Mouse (Mus musculus) WW6 (cell line): ENCODE data around the gene Siva1.

Experiments
- DNase-seq: peaks from one replicate; pipeline ENCODE4 v3.0.0-alpha.2; 2013; ENCODE audit warnings: low read depth, low spot score

The Siva1 gene

GRCm38 (mm10) chr12:112659109-112659508, 14.6 kb downstream of the Siva1 start:
- no peak for DNase-seq

DNA sequence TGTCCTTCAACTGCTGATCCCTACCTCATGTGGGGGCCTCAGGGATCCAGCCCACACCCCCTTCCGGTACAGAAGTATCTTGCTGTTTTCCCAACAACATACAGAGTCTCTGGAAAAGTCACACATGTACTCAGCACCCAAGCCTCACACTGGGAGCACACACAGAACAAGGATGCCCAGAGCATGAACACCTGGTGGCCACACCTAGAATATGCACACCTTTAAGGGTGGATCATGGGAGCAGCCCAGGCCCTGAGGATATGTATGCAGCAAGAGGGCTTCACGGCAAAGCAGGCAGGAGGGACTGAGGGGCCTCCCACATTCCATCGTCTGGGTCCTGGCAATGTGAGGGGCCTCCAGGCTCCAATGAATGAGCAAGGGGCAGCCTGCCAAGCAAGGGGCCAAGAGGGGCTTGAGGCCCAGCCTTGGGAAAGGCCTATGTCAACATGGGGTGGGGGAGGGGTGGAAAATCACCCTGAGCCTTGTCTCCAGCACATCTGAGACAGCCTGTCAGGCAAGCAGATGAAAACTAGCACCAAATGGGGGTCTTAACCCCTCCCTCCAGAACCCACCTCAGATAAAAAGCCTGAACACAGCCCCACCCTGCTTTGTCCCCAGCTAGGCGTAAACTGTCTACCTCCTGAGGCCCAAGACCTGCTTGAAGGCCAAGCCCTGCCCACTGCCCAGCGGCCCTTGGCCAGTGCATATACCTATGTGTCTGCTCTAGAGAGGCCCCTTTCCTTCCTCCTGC, 16.3 kb downstream of the Siva1 start:
- no peak for DNase-seq

DNA sequence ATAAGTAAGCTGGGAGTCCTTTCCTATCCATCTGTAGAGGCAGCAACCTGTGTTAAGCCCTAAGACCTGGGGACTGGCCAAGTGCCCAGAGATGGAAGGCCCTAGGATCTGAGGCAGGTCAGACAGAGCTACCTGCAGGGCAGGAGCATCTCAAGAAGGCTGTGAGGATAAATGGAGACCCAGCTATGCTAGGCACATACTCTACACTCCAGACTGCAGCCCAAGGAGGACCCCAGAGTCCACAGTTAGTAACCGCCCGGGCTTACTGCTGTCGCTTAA, 16.8 kb downstream of the Siva1 start:
- DNase-seq: no peak

DNA sequence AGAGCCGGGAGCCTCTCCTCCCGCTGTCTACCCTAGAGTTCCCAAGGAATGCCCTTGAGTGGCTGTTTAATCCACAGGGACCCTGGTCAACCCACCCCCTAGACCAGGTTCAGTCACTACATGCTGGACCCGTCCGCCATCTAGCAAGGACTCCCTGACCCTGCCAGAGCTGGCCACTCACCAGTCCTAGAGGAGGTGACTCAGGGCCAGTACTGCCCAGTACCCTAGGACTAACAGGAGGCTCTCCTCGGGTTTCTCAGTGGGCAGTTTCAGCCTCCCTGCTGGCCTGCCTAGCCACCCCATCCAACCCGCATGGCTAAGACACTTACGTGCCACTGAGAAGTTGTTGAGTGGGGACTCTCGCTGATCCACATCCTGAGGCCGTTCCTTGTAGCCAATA, 17.4 kb downstream of the Siva1 start:
- DNase-seq: no peak

GRCm38 (mm10) chr12:112663303-112663702, 18.8 kb downstream of the Siva1 start:
- no peak for DNase-seq

- DNase-seq: no peak
Measured at GRCm38 (mm10) chr12:112663716-112664115, 19.2 kb downstream of the Siva1 start.

DNA sequence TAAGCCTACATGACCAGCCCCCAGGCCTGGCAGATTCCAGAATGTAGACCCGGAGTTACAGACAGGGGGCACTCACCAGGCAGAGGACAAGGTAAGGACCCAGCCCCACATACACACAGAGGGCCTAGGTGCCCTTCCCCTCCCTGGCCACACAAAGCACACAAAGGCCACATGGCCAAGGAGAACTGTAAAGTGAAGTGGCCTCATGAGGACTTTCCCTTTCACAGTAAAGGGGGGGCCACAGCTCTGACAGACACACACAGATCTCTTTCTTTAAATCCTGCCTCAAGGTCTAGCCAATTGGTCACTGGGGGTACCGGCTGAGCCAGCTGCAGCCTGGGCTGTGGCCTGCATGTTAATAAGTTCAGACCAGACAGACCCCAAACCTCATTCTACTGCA, 19.6 kb downstream of the Siva1 start:
- DNase-seq: no peak

DNA sequence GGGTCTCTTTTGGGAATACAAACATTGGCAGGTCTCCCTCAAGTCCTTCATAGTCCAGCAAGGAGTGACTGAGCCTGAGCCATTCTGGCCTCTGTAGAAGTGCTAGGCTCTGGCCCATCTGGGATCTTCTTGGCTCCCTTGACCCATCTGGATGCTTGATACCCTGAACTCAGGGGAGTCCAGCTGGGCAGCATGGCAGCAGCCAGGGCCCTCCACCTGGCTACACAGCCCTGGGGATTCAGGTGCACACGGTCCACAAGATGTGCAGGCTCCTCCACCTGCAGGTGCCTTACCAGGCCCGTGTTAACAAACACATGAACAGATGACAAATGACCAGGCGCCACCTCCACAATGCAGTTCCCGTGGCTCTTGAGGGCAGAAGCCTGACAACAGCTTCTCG, 20.2 kb downstream of the Siva1 start:
- no peak for DNase-seq

DNA sequence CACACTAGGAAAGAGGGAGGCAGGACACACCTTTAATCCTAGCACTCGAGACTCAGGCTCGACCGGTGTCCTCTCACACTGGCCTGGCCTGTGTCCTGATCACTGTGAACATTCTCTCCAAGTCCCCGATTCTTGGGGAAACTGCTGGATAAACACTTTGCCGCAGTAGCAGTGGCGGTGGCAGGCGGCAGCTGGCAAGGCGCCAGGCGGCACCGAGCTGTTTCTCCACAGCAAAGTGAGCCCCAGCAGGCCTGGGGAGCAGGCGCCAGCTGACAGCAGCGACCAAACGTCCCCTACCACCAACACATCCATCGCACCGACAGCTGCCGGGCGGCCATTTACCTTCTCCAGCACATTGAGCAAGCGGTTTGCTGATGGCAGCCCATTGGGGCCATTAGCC, 21.0 kb downstream of the Siva1 start:
- no peak for DNase-seq

- DNase-seq: no peak
Measured at GRCm38 (mm10) chr12:112665881-112666544, 21.5 kb downstream of the Siva1 start.

DNA sequence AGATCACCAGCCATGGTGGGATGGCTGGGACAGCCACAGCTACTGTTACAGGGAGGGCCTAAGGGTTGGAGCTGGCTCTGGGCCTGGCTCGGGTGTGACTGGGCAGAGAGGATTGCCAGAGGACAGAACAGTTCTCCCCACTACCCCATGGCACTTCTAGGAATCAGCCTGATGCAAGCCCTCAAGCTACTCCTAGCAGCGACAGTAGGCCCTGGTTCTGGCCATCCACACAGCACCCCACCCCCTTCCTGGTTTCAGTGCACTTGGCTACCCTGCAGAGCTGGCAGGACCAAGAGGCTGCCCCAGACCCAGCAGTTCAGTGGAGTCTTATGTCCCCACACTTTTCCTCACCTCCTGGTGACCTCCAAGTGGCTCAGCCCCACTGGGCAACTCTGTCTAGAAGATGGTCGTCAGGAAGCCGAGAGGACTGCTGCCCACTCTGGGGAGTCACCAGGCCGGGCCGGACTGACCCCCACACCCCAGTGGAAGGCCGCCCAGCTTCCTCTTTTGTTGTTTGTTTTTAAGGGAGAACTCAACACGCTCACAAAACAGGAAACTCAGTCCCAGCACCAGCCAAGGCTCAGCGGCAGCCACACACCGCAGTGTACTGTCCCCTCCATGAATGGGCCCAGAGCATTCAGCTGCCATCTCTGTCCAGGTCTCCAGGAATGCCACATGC, 23.3 kb downstream of the Siva1 start:
- DNase-seq: no peak

DNA sequence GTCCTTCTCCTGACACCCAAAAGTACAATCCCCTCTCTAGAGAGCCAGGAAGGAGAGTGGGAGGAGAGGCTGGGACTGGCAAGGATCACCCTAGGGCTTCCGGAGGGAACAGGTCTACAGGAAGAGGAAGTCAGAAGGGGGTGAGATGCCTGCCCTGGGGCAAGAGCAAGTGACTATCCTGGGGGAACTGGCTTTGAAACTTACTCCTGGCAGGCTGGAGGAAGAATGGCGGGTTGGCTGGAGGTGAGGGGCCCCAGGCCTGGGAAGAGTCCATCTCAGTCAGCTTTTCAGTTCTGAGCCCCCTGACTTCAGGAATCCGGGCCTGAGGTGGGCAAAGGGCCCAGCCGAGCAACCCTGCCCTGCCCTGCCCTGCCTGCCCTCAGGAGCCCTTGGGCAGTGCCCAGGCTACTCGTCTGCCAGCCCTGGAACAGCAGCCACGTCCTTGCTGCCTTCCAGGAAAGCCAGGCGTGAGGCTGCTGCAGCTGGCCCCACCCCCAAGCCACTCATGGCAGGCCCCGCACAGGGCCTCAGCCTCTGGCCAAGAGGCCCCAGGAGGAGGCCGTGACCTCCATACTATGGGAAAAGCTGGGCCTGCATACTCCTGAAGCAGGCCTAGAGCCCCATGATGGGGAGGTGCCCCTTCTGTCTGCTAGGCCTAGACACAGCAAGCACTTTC, 26.4 kb downstream of the Siva1 start:
- DNase-seq: no peak

GRCm38 (mm10) chr12:112671891-112672290, 27.4 kb downstream of the Siva1 start:
- DNase-seq: peak; percentile 61

- no peak for DNase-seq
Measured at GRCm38 (mm10) chr12:112672744-112673575, 28.5 kb downstream of the Siva1 start.

DNA sequence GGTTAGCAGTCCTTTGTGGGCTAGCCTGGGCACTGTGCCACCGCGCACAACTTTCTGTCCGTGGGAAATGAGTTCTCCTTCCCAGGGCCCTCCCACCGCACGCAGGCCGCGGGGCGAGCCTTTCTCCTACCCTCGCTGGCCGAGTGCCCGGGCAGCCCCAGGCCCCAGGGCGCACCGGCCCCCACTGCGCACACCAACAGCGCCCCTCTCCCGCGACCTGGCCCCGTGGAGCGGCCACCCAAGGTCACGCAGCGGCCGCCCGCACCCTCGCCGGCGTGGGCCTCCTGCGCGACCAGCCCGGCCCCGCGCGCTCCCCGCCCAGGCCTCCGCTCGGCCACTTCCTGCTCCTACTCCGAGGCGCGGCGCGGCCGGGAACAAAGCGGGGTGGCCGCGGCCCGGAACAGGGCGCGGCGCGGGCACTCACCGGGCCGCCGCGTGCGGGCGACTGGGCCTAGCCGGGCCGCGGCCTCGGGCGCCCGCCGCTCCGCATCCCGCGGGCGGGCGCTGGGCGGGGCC, 29.2 kb downstream of the Siva1 start:
- no peak for DNase-seq

DNA sequence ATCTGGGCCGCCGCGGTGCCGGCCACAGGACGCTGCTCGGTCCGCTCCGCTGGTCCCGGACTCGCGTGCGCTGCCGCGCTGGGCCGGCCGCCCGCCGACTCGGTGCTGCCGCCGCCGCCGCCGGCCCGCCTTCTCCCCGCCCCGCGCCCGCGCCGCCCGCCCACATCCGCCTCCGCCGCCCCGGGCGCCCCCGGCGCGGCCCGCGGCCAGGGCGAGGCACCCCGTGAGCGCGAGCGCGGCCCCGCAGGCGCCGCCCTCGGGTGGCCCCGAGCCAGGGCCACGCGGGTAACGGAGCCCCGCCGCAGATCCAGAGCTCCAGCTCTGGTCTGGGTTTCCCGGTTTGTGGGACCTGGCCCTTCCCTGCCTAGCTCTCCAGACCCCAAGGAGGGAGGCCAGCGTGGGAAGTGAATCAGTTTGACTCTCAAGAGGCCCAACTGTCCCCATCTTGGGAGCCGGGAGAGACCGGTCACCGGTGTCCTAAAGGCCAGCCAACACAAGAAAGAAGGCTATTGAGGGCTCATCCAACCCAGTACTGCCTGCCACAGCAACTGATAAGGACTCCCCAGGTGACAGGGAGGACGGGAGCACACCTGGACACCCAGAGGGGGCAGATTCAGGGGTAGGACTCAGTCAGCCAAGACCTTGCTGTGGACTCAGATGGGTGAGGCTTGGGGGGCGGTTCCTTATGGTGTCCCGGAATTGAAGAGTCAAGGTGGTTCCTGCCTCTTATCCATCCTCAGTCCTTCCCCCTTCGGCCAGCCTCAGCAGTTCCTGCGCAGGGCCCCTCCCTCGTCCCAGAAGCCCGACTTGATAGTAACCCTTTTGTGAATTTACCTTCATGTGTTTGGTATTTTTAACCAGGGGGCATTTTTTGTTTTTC, 29.9 kb downstream of the Siva1 start, which contains the start of gene Akt1:
Akt1 (minus strand) TSS at position 753 of the 880 bp plus-strand sequence.
- no peak for DNase-seq

- DNase-seq: peak; percentile 69
Measured at GRCm38 (mm10) chr12:112675245-112676035, 31.0 kb downstream of the Siva1 start.

DNA sequence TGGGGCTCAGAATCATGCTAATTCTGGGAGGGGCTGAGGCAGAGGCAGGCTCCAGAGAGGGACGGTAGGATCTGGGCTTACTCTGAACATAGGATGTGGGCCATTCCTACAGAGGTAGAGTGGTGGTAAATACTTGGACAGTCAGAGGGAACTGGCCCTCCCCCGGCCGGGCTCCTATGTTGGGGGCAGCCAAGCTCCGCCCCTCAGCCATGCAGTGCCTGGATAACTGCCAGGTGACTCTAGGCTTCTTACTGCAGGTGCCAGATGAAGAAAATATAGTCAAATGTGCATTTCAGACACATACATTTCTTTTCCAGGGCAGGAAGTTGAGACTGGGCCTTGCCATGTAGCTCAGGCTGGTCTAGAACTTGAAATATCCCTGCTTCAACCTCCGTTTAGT, 32.6 kb downstream of the Siva1 start:
- no peak for DNase-seq

DNA sequence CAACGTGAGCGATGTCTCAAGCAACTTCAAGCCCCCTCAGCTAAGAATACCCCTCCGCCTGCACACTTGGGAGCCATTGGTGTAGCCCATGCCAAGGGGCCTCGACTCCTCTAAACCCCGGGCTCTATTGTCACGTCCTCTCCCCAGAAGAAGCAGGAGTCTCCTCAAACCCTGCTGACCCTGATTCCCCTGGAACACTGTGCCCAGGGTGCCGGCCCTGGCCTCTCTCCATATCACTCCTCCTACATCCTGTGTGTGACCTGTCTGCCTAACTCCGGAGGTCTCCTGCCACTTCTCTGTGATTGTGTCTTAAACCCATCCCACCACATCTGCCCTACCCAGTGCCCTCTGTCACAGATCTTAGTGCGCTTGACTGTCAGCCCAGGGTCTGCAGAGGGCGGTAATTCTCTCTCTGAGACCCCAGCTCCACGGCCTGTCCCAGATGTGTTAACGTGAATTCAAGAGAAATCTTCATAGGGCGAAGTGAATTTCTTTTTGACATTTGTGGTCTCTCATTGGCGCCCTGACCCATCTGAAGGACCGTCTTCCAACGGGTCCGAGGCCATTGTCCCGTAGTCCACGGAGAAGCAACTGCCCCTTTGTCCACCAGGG, 33.6 kb downstream of the Siva1 start:
- no peak for DNase-seq
